Mouse (Mus musculus) layer of hippocampus, adult 11-12 months (tissue): ENCODE measurements around the gene Pde8b.

Experiments
- DNase-seq: peaks from one replicate; pipeline ENCODE4 v3.0.0; 2022; ENCODE audit warnings: low spot score

The Pde8b gene

GRCm38 (mm10) chr13:95140460-95141079, 109.6 kb downstream of the Pde8b start:
- no peak for DNase-seq

- DNase-seq, result no peak
Measured at GRCm38 (mm10) chr13:95135326-95136150, 114.6 kb downstream of the Pde8b start.

GRCm38 (mm10) chr13:95131848-95132247, 118.3 kb downstream of the Pde8b start:
- no peak for DNase-seq

- no peak for DNase-seq
Measured at GRCm38 (mm10) chr13:95131041-95131440, 119.1 kb downstream of the Pde8b start.

- DNase-seq, result no peak
Measured at GRCm38 (mm10) chr13:95127288-95127687, 122.8 kb downstream of the Pde8b start.

- DNase-seq, result no peak
Measured at GRCm38 (mm10) chr13:95126801-95127200, 123.3 kb downstream of the Pde8b start.

- DNase-seq, result no peak
Measured at GRCm38 (mm10) chr13:95125546-95126215, 124.5 kb downstream of the Pde8b start.

- DNase-seq, result no peak
Measured at GRCm38 (mm10) chr13:95120570-95120969, 129.6 kb downstream of the Pde8b start.

GRCm38 (mm10) chr13:95113763-95114162, 136.4 kb downstream of the Pde8b start:
- no peak for DNase-seq

GRCm38 (mm10) chr13:95109555-95109954, 140.6 kb downstream of the Pde8b start:
- no peak for DNase-seq

GRCm38 (mm10) chr13:95108035-95108434, 142.1 kb downstream of the Pde8b start:
- DNase-seq, result no peak

- no peak for DNase-seq
Measured at GRCm38 (mm10) chr13:95104865-95105264, 145.3 kb downstream of the Pde8b start.

- DNase-seq, result no peak
Measured at GRCm38 (mm10) chr13:95102985-95103590, 147.0 kb downstream of the Pde8b start.

- DNase-seq, result no peak
Measured at GRCm38 (mm10) chr13:95101315-95101714, 148.8 kb downstream of the Pde8b start.

GRCm38 (mm10) chr13:95098931-95099720, 151.0 kb downstream of the Pde8b start:
- no peak for DNase-seq

GRCm38 (mm10) chr13:95096646-95097045, 153.5 kb downstream of the Pde8b start:
- DNase-seq, result no peak

GRCm38 (mm10) chr13:95095860-95096259, 154.3 kb downstream of the Pde8b start:
- peak; percentile 41 for DNase-seq

- DNase-seq, result no peak
Measured at GRCm38 (mm10) chr13:95091546-95092445, 158.3 kb downstream of the Pde8b start.

GRCm38 (mm10) chr13:95087358-95087787, 162.8 kb downstream of the Pde8b start:
- peak; percentile 45 for DNase-seq

GRCm38 (mm10) chr13:95086033-95086432, 164.1 kb downstream of the Pde8b start:
- DNase-seq, result no peak

- no peak for DNase-seq
Measured at GRCm38 (mm10) chr13:95082611-95083010, 167.5 kb downstream of the Pde8b start.
